Mouse (Mus musculus) midbrain, embryonic 15.5 days (tissue): ENCODE measurements at regions not wholly inside any gene's neighbourhood (a gene's known extent, or its start where the extent isn't known, plus 50 kb on each side); places are given as distances from the start of the nearest gene placed in this dataset.

ENCODE experiments used
- ATAC-seq: fragments of 200-750 bp; cut with Nextera tagmentation; replicated peaks from 2 replicates; pipeline ENCODE4 v1.8.0; 2017; ENCODE audit warnings: moderate TSS enrichment
- H3K27ac ChIP-seq: fragments of 300-500 bp; sonication (generic); 2 replicates; pipeline ENCODE4 v1.5.1; 2015; ENCODE audit warnings: mild to moderate bottlenecking, inconsistent platforms
- H3K27me3 ChIP-seq: fragments of 300-500 bp; sonication (generic); replicated peaks from 2 replicates; pipeline ENCODE4 v1.6.1; 2015; ENCODE audit warnings: inconsistent platforms
- H3K36me3 ChIP-seq: fragments of 300-500 bp; sonication (generic); replicated peaks from 2 replicates; pipeline ENCODE4 v1.6.1; 2015; ENCODE audit warnings: inconsistent platforms
- H3K4me1 ChIP-seq: fragments of 300-500 bp; sonication (generic); 2 replicates; pipeline ENCODE4 v1.6.1; 2015; ENCODE audit warnings: inconsistent platforms
- H3K4me2 ChIP-seq: fragments of 300-500 bp; sonication (generic); 2 replicates; pipeline ENCODE4 v1.6.1; 2015; ENCODE audit warnings: inconsistent platforms, mild to moderate bottlenecking, moderate library complexity
- H3K4me3 ChIP-seq: fragments of 300-500 bp; sonication (generic); 2 replicates; pipeline ENCODE4 v1.5.1; 2015; ENCODE audit warnings: mild to moderate bottlenecking, inconsistent platforms
- H3K9ac ChIP-seq: fragments of 300-500 bp; sonication (generic); 2 replicates; pipeline ENCODE4 v1.6.1; 2015; ENCODE audit warnings: mild to moderate bottlenecking, inconsistent platforms
- H3K9me3 ChIP-seq: fragments of 300-500 bp; sonication (generic); 2 replicates; pipeline ENCODE4 v1.6.1; 2016; ENCODE audit warnings: inconsistent platforms
- WGBS: fragments of 180-500 bp; shearing (Covaris S2); methylation state at CpG from one replicate; pipeline ENCODE4 v1.1.7; 2015; ENCODE audit warnings: mixed read lengths; 5-methylcytosine and 5-hydroxymethylcytosine counted together

DNA sequence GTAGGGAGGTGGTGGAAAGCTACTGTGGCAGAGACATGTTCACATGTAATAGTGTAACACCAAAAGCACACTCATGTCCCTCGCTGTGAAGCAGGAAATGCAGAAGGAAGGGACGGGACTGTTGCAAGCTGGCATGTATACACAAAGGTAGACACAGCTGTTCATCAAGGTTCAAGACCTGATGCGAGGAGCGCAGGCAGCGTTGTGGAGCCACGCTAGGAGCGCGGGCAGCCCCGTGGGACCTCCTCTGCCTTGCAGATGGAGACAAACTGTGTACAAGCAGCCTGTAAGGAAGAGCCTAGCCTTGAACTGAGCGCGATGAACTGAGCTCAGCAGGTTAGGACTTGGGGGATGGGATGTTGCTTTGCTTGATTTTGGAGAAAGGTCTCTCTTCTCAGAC lies 96.2 kb downstream of the Ets2 start:
- Histone ChIP-seq H3K36me3 (no peaks in the 10 kb centered on the region), H3K9ac (no peak overlapping the region), H3K9me3 (no peaks in the 10 kb centered on the region), H3K4me2 (no peak overlapping the region), H3K4me3 (no peak overlapping the region), H3K4me1 (no peaks in the 10 kb centered on the region; the same call in 1 of the 2 replicates), H3K27ac (no peak overlapping the region), H3K27me3 (no peaks in the 10 kb centered on the region)
- 84% methylated on average over 11 of the region's 11 CpGs for WGBS
- no peak for ATAC-seq

DNA sequence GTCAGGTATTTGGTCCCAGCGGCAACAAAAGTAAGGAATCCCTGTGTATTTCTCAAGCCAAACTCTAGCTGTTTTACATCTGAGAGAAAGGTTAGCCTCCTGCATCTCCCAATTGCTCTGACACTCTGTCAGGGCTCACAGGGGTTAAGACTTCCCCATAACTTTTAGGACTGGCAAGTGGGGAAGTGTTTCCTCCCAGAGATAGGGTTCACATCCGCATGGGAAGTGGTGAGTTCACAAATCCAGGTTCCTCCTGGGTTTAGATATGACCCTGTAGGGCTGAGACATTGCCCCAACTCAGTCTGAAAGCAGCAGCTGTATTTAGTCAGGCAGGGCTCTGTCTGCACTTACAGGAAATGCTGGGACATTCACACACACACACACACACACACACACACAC lies 95.3 kb downstream of the Ets2 start:
- H3K4me3 ChIP-seq: no peak overlapping the region
- H3K27ac ChIP-seq: no peak overlapping the region
- H3K9me3 ChIP-seq: no peaks in the 10 kb centered on the region
- H3K27me3 ChIP-seq: no peaks in the 10 kb centered on the region
- ATAC-seq: no peak
- no peak overlapping the region for H3K4me2 ChIP-seq
- WGBS: 86% methylated on average over 2 of the region's 2 CpGs
- H3K9ac ChIP-seq: no peak overlapping the region
- H3K36me3 ChIP-seq: no peaks in the 10 kb centered on the region
- H3K4me1 ChIP-seq: no peaks in the 10 kb centered on the region

DNA sequence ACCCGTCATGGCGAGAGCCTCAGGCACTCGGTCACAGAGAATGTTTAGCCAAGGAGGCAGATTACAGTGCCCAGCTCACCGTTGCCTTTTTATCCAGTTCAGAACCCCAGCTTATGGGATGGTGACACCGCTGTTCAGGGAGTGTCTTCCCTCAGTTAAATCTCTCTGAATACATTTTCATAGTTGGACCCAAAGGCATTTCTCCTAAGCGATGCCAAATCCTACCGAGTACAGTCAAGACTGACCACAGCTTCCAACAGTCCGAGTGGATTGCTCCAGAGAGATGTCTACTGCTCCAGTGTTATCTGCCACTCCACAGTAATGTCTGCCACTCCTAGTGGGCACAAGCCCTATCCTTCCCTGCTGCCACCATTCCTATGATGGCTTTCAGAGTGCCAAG lies 93.0 kb downstream of the Ets2 start:
- Histone ChIP-seq H3K27me3 (no peaks in the 10 kb centered on the region), H3K4me3 (no peak overlapping the region), H3K9ac (no peak overlapping the region), H3K36me3 (no peaks in the 10 kb centered on the region), H3K27ac (no peak overlapping the region), H3K4me1 (no peaks in the 10 kb centered on the region), H3K9me3 (no peaks in the 10 kb centered on the region), H3K4me2 (no peak overlapping the region)
- 85% methylated on average over 8 of the region's 8 CpGs for WGBS
- no peak for ATAC-seq

DNA sequence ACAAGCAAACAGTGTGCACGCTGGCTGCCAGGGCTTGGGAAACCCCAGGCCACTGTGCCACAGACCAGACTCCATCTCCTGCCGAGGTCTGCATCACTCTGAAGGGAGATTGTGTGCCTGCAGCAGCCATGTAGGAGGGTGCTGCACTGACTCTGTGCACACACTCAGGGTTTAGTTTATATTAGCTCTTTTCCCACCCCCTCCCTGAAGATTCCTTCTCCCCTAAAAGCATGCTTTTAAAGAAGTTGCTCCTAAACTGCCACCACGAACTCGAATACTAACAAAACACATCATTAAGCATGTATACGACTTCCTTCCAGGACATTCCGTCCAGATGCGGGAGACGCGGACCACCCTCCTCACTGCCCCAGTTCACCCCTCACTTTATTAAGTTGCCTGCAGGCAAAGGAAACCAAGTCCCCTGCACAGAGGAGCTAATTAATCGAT lies 92.4 kb downstream of the Ets2 start:
- Histone ChIP-seq H3K27ac (no peak overlapping the region), H3K9me3 (no peaks in the 10 kb centered on the region), H3K4me3 (no peak overlapping the region), H3K9ac (no peak overlapping the region), H3K27me3 (no peaks in the 10 kb centered on the region), H3K4me2 (no peak overlapping the region), H3K4me1 (no peaks in the 10 kb centered on the region), H3K36me3 (no peaks in the 10 kb centered on the region)
- ATAC-seq: no peak
- 74% methylated on average over 10 of the region's 10 CpGs for WGBS

DNA sequence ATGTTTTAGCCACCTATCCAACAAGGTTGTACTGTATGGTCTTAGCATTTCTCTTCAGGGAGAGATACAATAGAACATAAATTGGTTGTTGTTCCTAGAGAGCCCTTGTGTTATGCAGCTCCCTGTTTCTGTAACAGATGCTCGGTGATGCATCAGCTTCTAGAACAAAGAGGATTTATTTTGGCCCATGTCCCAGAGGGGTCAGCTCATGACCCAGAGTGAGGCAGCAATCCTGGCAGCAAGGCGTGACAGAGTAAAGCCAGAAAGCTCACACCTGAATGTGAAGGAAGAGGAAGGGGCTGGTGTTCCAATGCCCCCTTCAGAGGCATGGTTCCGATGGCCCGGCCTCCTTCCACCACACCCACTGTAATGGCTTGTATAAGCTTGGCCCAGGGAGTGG lies 88.8 kb downstream of the Ets2 start:
- Histone ChIP-seq H3K27ac (no peak overlapping the region), H3K4me2 (no peak overlapping the region), H3K9me3 (no peaks in the 10 kb centered on the region), H3K36me3 (no peaks in the 10 kb centered on the region), H3K27me3 (no peaks in the 10 kb centered on the region), H3K4me3 (no peak overlapping the region), H3K9ac (no peak overlapping the region), H3K4me1 (no peaks in the 10 kb centered on the region)
- no peak for ATAC-seq
- 74% methylated on average over 4 of the region's 4 CpGs for whole genome bisulfite sequencing

DNA sequence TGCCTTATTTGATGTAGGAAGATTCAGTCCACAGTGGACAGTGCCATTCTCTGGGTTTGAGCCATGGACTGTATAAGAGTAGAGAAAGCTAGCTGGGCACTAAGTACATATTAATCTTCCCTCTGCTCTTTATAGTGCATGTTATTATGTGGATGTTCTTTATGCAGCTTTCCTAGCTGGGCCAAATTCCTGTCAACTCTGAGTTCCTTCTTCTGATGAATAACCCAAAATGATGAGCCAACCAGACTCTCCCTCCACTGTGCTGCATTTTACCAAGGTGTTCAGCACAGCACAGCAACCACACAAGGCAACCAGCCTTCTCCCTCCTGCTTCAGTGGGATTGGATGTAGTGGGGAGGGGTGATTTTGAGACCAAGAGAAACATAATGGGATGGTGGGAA lies 87.7 kb downstream of the Ets2 start:
- no peaks in the 10 kb centered on the region for H3K27me3 ChIP-seq
- no peak overlapping the region for H3K4me3 ChIP-seq
- no peak overlapping the region for H3K9ac ChIP-seq
- H3K4me1 ChIP-seq: no peaks in the 10 kb centered on the region
- no peaks in the 10 kb centered on the region for H3K36me3 ChIP-seq
- H3K9me3 ChIP-seq: no peaks in the 10 kb centered on the region
- ATAC-seq: no peak
- H3K27ac ChIP-seq: no peak overlapping the region
- H3K4me2 ChIP-seq: no peak overlapping the region

DNA sequence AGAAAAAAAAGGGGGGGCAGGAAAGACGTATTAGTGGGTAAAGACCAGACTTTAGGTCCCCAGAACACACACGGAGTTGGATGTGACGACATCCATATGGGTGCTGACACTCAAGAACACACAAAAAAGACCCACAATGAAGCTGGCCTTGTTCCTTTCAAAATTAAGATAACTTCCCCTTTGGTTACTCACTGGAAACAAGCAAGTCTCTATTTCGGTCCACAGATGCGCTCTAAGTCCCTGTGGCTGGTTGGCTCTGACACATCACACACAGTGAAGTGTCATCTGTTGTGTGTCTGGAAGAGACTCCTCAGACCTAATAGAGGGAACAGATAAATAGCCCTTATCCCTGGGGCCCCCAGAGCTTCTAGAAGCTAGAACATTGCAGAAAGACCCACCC lies 79.8 kb downstream of the Ets2 start:
- 91% methylated on average over 5 of the region's 5 CpGs for WGBS
- Histone ChIP-seq H3K27ac (no peak overlapping the region), H3K9me3 (no peaks in the 10 kb centered on the region), H3K4me1 (no peaks in the 10 kb centered on the region), H3K4me3 (no peak overlapping the region), H3K36me3 (no peaks in the 10 kb centered on the region), H3K4me2 (no peak overlapping the region), H3K27me3 (no peaks in the 10 kb centered on the region), H3K9ac (no peak overlapping the region)
- ATAC-seq: no peak

DNA sequence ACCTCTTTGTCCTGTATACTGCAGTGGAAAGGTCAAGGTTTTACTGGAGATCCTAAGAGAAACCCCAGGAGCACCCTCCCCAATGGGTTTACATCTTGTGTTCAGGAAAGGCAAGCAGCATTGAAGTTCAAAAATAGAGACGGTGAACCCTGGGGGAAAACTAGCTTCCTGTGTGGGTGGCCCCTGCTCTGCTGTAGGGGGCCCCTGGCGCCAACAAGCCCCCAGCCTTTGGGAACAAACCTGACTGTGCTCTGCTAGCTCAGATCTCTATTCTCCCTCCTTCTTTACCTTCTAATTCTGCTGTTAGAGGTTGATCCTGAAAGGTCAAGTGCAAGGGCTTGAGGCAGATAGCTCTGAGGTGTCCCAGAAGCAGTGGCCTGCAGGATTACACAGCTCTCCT lies 78.6 kb downstream of the Ets2 start:
- H3K4me1 ChIP-seq: no peaks in the 10 kb centered on the region

DNA sequence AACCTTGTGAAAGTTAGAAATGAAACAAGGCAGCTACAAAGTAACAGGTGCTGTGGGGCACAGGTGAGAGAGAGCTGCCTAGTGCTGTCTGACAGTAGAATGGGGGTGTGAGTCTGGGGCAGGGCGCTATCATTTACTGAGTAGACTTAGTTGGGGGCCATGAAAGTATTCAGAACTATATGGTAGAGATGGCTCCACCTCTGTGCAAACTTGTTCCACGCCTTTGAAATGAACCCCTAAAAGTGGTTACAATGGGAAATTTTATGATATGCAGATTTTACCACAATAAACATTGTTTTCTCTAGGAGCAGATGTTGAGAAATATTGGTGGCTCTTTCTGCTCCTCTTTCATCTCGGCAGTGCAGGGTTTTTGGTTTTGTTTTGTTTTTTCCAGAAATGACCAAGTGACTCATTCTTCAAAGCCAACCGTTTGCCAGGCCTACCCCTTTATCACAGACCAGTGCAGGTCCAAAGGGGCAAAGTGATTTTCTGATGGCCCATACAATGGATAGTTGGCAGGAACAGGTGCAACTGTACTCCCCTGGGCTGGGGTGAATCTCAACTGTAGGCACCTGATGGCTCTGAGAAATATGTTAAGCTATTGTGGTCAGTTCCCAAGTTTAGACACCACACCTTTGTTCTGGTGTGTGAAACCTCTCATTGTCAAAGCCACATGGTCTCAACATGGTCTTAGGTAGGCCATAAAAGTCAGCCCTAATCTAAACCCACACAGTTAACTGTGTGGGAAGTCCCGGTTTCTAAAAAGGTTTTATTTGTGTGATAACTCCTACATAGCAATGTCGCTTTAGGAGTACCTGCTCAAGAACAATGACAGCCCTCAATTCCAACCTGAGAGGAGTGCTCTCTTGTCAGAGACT lies 77.2 kb downstream of the Ets2 start:
- Histone ChIP-seq H3K27ac (no peak overlapping the region), H3K4me3 (no peak overlapping the region), H3K36me3 (no peaks in the 10 kb centered on the region), H3K27me3 (no peaks in the 10 kb centered on the region), H3K9ac (no peak overlapping the region), H3K4me2 (no peak overlapping the region), H3K9me3 (no peaks in the 10 kb centered on the region), H3K4me1 (no peaks in the 10 kb centered on the region)
- WGBS: 88% methylated on average over 6 of the region's 6 CpGs
- ATAC-seq: no peak

More for the DNA sequence above, 78.6 kb downstream of the Ets2 start:
- no peak overlapping the region for H3K4me2 ChIP-seq
- no peaks in the 10 kb centered on the region for H3K36me3 ChIP-seq
- no peak overlapping the region for H3K4me3 ChIP-seq
- H3K9me3 ChIP-seq: no peaks in the 10 kb centered on the region
- no peak overlapping the region for H3K27ac ChIP-seq
- H3K27me3 ChIP-seq: no peaks in the 10 kb centered on the region
- 72% methylated on average over 2 of the region's 2 CpGs for WGBS
- ATAC-seq: no peak
- H3K9ac ChIP-seq: no peak overlapping the region

DNA sequence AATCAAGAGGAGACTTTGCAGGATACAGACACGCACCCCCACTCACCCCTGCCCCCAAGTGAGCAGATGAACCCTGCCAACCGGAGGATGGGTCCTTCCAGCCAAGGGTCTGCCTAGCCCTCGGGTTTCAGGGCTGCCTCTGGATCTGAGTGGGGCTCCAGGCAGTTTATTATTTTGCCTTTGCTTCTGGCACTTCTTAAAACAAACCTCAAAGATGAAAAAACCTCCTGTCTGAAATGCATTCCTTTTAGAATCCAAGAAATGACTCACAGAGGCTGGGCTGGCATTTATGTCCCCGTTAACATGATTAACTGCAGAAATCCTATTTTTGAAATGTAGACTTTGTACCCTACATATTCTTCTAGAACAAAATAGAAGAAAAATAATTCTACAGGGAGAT lies 76.3 kb downstream of the Ets2 start:
- 75% methylated on average over 4 of the region's 4 CpGs for WGBS
- H3K9me3 ChIP-seq: no peaks in the 10 kb centered on the region
- H3K4me1 ChIP-seq: no peaks in the 10 kb centered on the region
- H3K9ac ChIP-seq: no peak overlapping the region
- H3K27ac ChIP-seq: no peak overlapping the region
- H3K4me3 ChIP-seq: no peak overlapping the region
- H3K36me3 ChIP-seq: no peaks in the 10 kb centered on the region
- no peaks in the 10 kb centered on the region for H3K27me3 ChIP-seq
- no peak overlapping the region for H3K4me2 ChIP-seq
- no peak for ATAC-seq

DNA sequence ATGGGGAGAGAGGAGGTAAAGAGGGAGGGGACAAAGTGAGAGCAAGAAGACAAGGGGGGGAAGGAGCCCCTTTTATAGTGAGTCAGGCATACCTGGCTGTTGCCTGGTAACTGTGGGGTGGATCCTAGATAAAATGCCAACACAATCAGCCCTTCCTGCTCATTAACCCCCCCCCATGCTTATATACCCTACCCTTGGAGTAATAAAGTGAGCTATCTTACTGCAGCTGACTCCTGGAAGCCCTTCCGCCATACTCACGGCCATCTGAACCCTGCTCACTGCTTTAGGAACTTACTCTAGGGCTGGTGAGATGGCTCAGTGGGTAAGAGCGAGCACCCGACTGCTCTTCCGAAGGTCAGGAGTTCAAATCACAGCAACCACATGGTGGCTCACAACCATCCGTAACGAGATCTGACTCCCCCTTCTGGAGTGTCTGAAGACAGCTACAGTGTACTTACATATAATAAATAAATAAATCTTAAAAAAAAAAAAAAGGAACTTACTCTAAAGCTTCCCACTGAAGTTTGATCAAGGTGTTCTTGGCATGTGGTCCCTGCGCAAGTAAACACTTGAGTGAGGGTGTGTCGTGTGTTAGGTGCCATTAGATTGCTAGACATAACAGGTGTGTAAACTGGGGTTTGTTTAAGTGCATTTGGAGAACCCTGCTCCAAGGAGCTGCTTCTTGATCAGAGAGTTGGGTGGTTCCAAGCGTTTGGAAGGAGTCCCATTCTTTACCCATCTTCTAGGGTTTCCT lies 74.9 kb downstream of the Ets2 start:
- Histone ChIP-seq H3K9ac (no peak overlapping the region), H3K9me3 (no peaks in the 10 kb centered on the region), H3K36me3 (no peaks in the 10 kb centered on the region), H3K4me2 (no peak overlapping the region), H3K4me1 (no peaks in the 10 kb centered on the region), H3K4me3 (no peak overlapping the region), H3K27me3 (no peaks in the 10 kb centered on the region), H3K27ac (no peak overlapping the region)
- no peak for ATAC-seq
- 90% methylated on average over 10 of the region's 10 CpGs for WGBS

DNA sequence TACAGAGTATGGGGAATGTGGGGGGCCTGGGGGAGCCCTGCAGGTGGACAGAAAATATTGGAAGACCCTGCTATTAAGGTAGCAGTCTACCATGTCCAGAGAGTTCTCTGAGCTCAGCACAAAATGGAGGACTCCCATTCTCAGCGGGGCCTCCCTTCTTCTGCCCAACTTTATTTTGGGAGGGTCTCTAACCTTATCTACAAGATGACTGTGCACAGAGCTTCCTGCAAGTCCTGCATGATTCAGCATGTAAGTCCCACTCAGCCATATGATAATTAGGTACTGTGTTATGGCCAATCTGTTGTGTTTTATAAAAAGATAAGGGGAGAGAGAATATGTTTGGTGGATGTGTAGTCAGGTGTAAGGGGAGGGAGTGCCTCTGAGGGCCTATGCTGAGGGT lies 74.1 kb downstream of the Ets2 start:
- Histone ChIP-seq H3K27ac (no peak overlapping the region), H3K27me3 (no peaks in the 10 kb centered on the region), H3K9ac (no peak overlapping the region), H3K4me2 (no peak overlapping the region), H3K4me3 (no peak overlapping the region), H3K9me3 (no peaks in the 10 kb centered on the region), H3K36me3 (no peaks in the 10 kb centered on the region), H3K4me1 (no peaks in the 10 kb centered on the region)
- no peak for ATAC-seq
- WGBS: 92% methylated on average over 1 of the region's 1 CpGs

DNA sequence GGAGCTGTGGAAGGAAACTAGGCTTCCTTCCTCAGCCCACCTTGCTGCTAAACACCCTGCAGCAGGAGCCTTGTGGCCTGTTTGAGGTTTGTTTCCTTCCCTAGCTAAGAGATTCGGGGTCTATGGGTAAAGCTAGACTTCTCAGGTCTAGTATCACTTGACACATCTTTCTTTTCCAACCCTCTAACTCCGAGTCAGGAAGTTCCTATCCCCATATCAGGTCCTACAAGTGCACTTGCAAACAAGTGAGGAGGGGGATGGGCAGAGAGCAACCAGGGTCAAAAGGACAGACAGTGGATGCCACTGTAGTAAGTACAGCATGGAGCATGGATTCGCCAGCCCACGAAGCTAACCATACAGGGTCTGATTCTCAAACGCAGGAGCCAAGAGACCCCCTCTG lies 73.5 kb downstream of the Ets2 start:
- H3K9me3 ChIP-seq: no peaks in the 10 kb centered on the region
- H3K9ac ChIP-seq: no peak overlapping the region
- no peak overlapping the region for H3K4me3 ChIP-seq
- 89% methylated on average over 5 of the region's 5 CpGs for WGBS
- no peaks in the 10 kb centered on the region for H3K36me3 ChIP-seq
- H3K4me1 ChIP-seq: no peaks in the 10 kb centered on the region
- H3K4me2 ChIP-seq: no peak overlapping the region
- no peak overlapping the region for H3K27ac ChIP-seq
- H3K27me3 ChIP-seq: no peaks in the 10 kb centered on the region
- ATAC-seq: no peak
